Mouse (Mus musculus) midbrain, embryonic 14.5 days (tissue): ENCODE measurements around the gene Tstd2. TPM values are rescaled to one million over a fixed set of nuclear protein-coding genes. Genes with fewer than 3 reads are reported as not detected.
A peak's percentile ranks its signal among the peaks of the same experiment; 100 is the strongest.

Source experiments
- ATAC-seq: fragments of 200-750 bp; cut with Nextera tagmentation; 2 replicates; pipeline ENCODE4 v1.8.0; 2017; ENCODE audit warnings: moderate number of reproducible peaks, moderate library complexity; ENCODE audit not compliant: low FRiP score, low TSS enrichment
- DNase-seq: peaks from one replicate; pipeline ENCODE4 v3.0.0-alpha.2; 2015
- H3K27ac ChIP-seq: fragments of 300-500 bp; sonication (generic); replicated peaks from 2 replicates; pipeline ENCODE4 v1.5.1; 2014; ENCODE audit warnings: mild to moderate bottlenecking, low read depth, low read length, moderate library complexity
- H3K27me3 ChIP-seq: fragments of 300-500 bp; sonication (generic); 2 replicates; pipeline ENCODE4 v1.6.1; 2014; ENCODE audit warnings: low read length, control low read depth, mixed read lengths; ENCODE audit not compliant: control insufficient read depth, insufficient read depth
- H3K36me3 ChIP-seq: fragments of 300-500 bp; sonication (generic); 2 replicates; pipeline ENCODE4 v1.6.1; 2014; ENCODE audit warnings: low read length, control low read depth; ENCODE audit not compliant: control insufficient read depth, insufficient read depth
- H3K4me1 ChIP-seq: fragments of 300-500 bp; sonication (generic); 2 replicates; pipeline ENCODE4 v1.6.1; 2014; ENCODE audit warnings: mild to moderate bottlenecking, antibody characterized with exemption, low read length, control low read depth; ENCODE audit not compliant: control insufficient read depth, insufficient read depth
- H3K4me2 ChIP-seq: fragments of 300-500 bp; sonication (generic); 2 replicates; pipeline ENCODE4 v1.6.1; 2014; ENCODE audit warnings: mild to moderate bottlenecking, low read length, moderate library complexity
- H3K4me3 ChIP-seq: fragments of 300-500 bp; sonication (generic); replicated peaks from 2 replicates; pipeline ENCODE4 v1.5.1; 2014; ENCODE audit warnings: low read depth, low read length
- H3K9ac ChIP-seq: fragments of 300-500 bp; sonication (generic); replicated peaks from 2 replicates; pipeline ENCODE4 v1.6.1; 2014; ENCODE audit warnings: mild to moderate bottlenecking, low read length, moderate library complexity
- H3K9me3 ChIP-seq: fragments of 300-500 bp; sonication (generic); 2 replicates; pipeline ENCODE4 v1.6.1; 2016; ENCODE audit warnings: low read length, control low read depth, mixed read lengths; ENCODE audit not compliant: control insufficient read depth
- WGBS: fragments of 180-500 bp; shearing (Covaris S2); extraction: QIAGEN DNeasy Blood & Tissue Kit; methylation state at CpG from one replicate; pipeline ENCODE4 v1.1.7; 2014; 5-methylcytosine and 5-hydroxymethylcytosine counted together
- polyA plus RNA-seq: library from polyadenylated mRNA; unstranded; fragments of >200 nt; fragmentation: Nextera tagmentation; extraction: Ambion mirVana; gene quantifications from 2 replicates; pipeline ENCODE4 v1.2.1, GENCODE M21; 2014

The Tstd2 gene
- polyA plus RNA-seq, 1 experiment from 2014 or later, result 24.6 TPM

DNA sequence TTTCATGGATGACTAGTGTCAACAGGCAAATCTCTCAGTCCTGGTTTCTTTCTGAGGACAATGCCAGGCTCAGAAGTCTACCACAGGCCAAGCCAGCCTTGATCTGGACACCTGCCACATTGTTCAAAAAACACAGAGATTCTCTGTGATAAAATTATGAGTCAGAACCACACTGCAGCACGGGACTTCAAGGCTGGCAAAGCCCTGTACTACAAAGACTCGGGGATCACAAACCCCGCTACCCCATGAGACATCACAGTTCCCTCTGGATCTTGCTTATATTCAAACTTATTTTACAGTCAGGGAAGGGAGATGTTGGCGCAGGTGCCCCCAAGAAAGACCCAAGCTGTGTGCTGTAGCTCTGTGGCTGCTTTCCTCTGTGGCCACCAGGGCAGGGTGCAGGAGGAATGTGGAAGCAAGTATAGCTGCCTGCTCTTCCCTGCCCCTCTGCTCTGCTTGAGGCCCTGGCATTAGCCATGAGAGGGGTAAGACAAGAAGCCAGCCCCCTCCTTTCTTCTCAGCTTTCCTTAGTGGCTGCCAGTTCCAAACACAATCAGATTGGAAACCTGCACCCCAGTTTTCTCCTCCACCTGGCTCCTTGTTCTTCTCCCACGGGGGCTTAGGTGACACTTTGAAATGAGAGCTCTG is 45.9 kb downstream of the Tstd2 start:
- Histone ChIP-seq H3K9ac (no peak overlapping the region), H3K27me3 (no peaks in the 10 kb centered on the region), H3K36me3 (no peaks in the 10 kb centered on the region), H3K27ac (no peak overlapping the region), H3K9me3 (no peaks in the 10 kb centered on the region), H3K4me2 (no peak overlapping the region), H3K4me1 (no peaks in the 10 kb centered on the region), H3K4me3 (no peak overlapping the region)
- DNase-seq (no peak), ATAC-seq (no peak)
- 88% methylated on average over 5 of the region's 5 CpGs for WGBS

DNA sequence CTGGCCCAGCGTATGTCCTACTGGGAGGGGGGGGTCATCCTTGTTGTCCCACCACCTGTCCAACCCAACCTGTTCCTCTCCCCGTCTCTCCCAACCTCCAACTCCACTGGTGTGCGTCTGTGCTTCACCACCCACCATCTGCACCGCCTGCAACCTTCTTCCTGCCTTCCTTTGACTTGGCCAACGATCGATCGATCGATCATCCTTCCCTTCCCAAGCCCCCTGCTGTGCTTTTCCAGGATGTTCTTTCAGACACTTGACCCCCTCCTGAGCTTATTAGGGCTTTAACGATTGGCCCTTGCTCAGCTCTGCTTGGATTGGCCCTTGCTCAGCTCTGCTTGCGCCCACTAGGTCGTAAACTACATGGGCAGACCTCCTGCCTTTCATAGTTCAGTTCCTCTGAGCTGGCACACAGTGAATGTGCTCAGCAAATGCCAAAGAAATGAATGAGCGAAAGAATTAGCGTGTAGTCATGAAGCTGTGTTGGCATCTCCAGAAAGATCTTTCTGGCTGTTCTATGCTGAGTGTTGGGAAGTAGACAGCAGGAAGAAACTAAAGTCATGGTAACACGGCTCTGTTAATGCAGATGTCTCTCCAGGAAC is 48.9 kb downstream of the Tstd2 start:
- Histone ChIP-seq H3K27ac (no peak overlapping the region), H3K4me2 (no peak overlapping the region), H3K9ac (no peak overlapping the region), H3K36me3 (no peaks in the 10 kb centered on the region), H3K9me3 (no peaks in the 10 kb centered on the region), H3K4me1 (0 out of 2 replicates have a peak, but pooled peaks cover 7% of the 10 kb centered on the region), H3K27me3 (no peaks in the 10 kb centered on the region), H3K4me3 (no peak overlapping the region)
- ATAC-seq, result no peak
- DNase-seq, result no peak
- WGBS, result 90% methylated on average over 14 of the region's 14 CpGs

DNA sequence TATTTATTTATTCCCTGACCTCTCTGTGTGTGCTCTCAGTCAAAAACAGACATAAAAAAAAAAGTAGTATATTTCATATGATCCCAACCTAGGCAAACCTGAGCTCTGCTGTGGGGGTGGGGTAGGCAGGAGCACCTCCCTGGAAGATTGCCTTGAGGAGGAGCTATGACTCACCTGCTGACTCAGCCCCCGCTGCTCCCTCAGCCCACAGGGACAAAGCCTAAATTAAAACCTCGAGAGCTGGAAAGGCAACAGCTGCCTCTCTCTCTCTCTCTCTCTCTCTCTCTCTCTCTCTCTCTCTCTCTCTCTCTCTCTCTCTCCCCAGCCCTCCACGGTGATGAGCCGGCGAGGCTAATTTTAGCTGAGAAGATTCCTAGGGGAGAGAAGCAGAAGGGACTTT is 50.6 kb downstream of the Tstd2 start:
- Histone ChIP-seq H3K4me2 (no peak overlapping the region), H3K9ac (no peak overlapping the region), H3K4me1 (0 out of 2 replicates have a peak, but pooled peaks cover 7% of the 10 kb centered on the region), H3K27ac (no peak overlapping the region), H3K9me3 (no peaks in the 10 kb centered on the region), H3K4me3 (no peak overlapping the region), H3K36me3 (no peaks in the 10 kb centered on the region), H3K27me3 (no peaks in the 10 kb centered on the region)
- WGBS, result 31% methylated on average over 5 of the region's 5 CpGs
- ATAC-seq (no peak), DNase-seq (no peak)

DNA sequence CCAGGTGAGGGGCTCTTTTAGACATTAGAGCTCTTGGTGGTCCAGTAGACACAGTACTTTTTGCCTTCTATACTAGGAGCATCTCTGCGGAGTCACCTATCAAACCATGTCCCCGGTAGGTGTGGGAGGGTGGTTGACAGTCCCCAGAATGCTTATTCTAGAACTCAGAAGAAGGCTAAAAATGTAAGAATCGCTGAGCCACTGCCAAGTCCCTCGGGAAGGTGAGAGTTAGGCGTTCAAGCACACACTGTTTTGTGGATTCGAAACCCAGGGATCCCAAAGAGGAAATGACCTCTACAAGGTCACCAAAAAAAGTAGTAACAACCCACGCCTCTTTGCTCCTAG is 51.1 kb downstream of the Tstd2 start:
- Histone ChIP-seq H3K27ac (no peak overlapping the region), H3K4me3 (no peak overlapping the region), H3K36me3 (no peaks in the 10 kb centered on the region), H3K4me1 (0 out of 2 replicates have a peak, but pooled peaks cover 7% of the 10 kb centered on the region), H3K9me3 (no peaks in the 10 kb centered on the region), H3K27me3 (no peaks in the 10 kb centered on the region), H3K9ac (no peak overlapping the region), H3K4me2 (no peak overlapping the region)
- no peak for ATAC-seq
- no peak for DNase-seq
- WGBS, result 93% methylated on average over 7 of the region's 7 CpGs

DNA sequence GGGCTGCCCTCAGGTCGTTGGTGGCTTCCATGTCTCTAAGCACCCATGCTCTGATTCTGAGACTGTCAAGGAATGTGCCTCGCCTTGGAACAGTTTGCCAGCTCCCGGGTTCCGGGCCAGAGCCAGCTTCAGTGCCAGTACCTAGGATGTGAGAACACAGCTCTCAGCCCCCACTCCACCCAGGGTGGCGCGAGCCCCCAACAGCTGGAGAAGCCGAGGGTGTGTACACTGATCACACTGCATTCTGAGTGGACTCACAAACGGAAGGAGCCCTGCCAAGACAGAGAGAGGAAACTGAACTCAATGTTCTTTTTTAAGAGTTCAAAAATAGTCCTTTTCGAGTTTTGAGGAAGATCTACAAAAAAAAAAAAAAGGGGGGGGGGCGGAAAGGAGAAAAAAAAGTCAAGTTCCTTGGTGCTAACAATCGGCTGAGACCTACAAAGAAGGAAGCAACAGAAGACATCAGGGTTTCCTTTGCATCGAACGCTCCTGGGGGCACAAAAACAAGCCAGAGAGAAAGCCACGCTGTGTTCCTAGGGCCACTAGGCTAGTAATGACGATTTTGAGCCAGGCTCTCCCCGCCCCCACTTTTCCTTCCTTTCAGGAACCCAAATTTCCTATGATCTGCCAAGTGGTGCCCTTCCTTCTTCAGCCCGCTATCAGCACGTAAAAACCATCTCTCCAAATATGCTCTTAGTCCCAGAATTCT is 51.6 kb downstream of the Tstd2 start:
- Histone ChIP-seq H3K27me3 (no peaks in the 10 kb centered on the region), H3K9ac (no peak overlapping the region), H3K27ac (no peak overlapping the region), H3K4me3 (no peak overlapping the region), H3K4me2 (no peak overlapping the region), H3K4me1 (0 out of 2 replicates have a peak, but pooled peaks cover 7% of the 10 kb centered on the region), H3K36me3 (no peaks in the 10 kb centered on the region), H3K9me3 (no peaks in the 10 kb centered on the region)
- ATAC-seq, result no peak
- WGBS, result 84% methylated on average over 18 of the region's 18 CpGs
- no peak for DNase-seq

DNA sequence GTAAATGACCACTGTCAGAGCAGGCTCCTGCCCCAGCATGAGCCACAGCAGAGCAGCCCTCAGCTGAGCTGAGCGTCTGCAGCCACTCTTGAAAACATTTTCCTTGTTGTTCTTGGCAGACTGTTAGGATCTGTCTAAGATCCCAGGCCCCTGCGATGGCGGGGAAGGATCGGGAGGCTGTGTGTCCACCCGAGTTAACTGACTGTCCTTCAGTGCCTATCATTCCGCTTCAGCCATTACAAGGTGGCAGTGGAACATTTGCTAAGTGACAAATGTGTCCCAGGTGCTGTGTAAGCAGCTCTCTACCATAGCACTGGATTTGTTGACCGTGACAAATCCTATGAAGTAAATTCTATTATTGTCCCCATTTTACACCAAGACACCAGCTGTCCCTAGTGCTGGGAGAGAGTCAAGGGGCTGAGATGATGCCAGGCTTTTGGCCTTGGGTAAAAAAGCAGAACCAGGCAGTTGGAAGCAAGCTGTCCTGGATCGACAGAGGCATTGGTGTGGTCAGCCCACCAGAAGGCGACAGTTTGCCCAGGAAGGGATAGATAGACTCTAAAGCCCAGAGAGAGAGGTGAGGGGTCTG is 53.2 kb downstream of the Tstd2 start:
- Histone ChIP-seq H3K4me3 (no peak overlapping the region), H3K4me2 (no peak overlapping the region), H3K4me1 (0 out of 2 replicates have a peak, but pooled peaks cover 7% of the 10 kb centered on the region), H3K36me3 (no peaks in the 10 kb centered on the region), H3K27me3 (no peaks in the 10 kb centered on the region), H3K9ac (no peak overlapping the region), H3K27ac (no peak overlapping the region), H3K9me3 (no peaks in the 10 kb centered on the region)
- no peak for ATAC-seq
- DNase-seq, result peak; percentile 18
- WGBS, result 43% methylated on average over 9 of the region's 9 CpGs

DNA sequence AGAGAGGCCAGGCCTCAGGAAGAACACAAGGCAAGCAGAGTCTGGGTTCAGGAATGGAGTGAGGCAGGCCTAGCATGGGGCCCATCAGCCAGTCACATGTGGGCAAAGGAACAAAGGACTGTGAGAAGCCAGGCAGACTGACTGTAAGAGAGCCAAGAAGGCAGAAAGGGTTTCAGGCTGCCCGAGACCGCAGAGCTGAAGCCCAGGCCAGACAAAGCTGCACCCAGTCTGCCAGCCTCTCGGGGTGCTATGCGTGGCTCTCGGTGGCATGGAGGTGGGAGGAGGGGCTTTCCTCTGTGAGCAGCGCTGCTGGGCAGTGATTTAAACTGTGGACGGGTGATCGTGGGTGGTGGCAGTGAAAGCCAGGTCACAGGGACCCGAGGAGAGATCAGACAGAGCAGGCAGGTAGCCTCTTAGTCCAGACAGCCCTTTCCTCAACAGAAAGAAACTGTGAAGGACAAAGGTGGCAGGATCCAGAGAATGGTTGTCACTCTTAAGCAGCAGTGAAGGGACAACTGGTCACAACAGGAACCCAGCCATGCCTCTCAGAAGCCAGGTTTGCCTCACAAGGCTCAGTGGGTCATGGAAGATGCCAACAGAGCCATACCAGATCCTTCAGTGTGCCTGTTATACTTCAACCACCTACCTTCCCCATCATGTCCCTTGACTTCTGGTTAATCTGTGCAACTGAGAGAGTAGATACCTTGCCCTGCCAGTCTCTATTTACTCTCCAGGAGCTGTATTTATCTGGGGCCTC is 53.9 kb downstream of the Tstd2 start:
- Histone ChIP-seq H3K36me3 (no peaks in the 10 kb centered on the region), H3K4me1 (0 out of 2 replicates have a peak, but pooled peaks cover 7% of the 10 kb centered on the region), H3K27me3 (no peaks in the 10 kb centered on the region), H3K4me3 (no peak overlapping the region), H3K9me3 (no peaks in the 10 kb centered on the region), H3K4me2 (no peak overlapping the region), H3K9ac (no peak overlapping the region), H3K27ac (no peak overlapping the region)
- 65% methylated on average over 9 of the region's 9 CpGs for WGBS
- DNase-seq, result no peak
- no peak for ATAC-seq

DNA sequence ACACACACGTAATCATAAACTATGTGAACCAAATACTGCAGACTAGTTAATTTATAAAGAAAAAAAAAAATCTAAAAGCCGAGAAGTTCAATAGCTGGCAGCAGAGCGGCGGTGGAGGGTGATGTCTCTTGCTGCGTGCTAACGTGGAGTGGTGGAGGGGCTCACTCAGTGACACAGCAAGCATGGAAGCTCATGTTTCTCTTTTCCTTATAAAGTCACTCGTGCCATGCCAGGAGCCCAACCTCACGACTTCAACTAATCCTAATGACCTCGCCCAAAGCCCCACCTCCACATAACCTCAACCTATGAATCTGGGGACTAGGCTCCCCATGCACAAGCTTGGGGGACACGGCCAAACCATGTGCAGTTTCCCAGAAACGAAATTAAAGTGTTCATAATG is 55.9 kb downstream of the Tstd2 start:
- Histone ChIP-seq H3K9me3 (no peaks in the 10 kb centered on the region), H3K4me1 (0 out of 2 replicates have a peak, but pooled peaks cover 7% of the 10 kb centered on the region), H3K9ac (no peak overlapping the region), H3K27ac (no peak overlapping the region), H3K27me3 (no peaks in the 10 kb centered on the region), H3K4me2 (no peak overlapping the region), H3K4me3 (no peak overlapping the region), H3K36me3 (no peaks in the 10 kb centered on the region)
- no peak for DNase-seq
- WGBS, result 80% methylated on average over 11 of the region's 11 CpGs
- no peak for ATAC-seq
